Mouse (Mus musculus) neural tube, embryonic 14.5 days (tissue): Measurements from ENCODE around the gene Wbp2. TPM values are rescaled to one million over a fixed set of nuclear protein-coding genes. Genes with fewer than 3 reads are reported as not detected.

Experiments used
- ATAC-seq: fragments of 200-750 bp; cut with Nextera tagmentation; 2 replicates; pipeline ENCODE4 v1.8.0; 2017; ENCODE audit warnings: low read depth, mild to moderate bottlenecking, moderate TSS enrichment, moderate library complexity
- H3K27ac ChIP-seq: fragments of 300-500 bp; sonication (generic); 2 replicates; pipeline ENCODE4 v1.5.1; 2014; ENCODE audit warnings: low read depth, mild to moderate bottlenecking, control low read depth, low read length, moderate library complexity, mixed read lengths
- H3K27me3 ChIP-seq: fragments of 300-500 bp; sonication (generic); 2 replicates; pipeline ENCODE4 v1.6.1; 2014; ENCODE audit warnings: low read length; ENCODE audit not compliant: control insufficient read depth, insufficient read depth
- H3K36me3 ChIP-seq: fragments of 300-500 bp; sonication (generic); 2 replicates; pipeline ENCODE4 v1.6.1; 2014; ENCODE audit warnings: low read length, mixed read lengths; ENCODE audit not compliant: control insufficient read depth, insufficient read depth
- H3K4me1 ChIP-seq: fragments of 300-500 bp; sonication (generic); 2 replicates; pipeline ENCODE4 v1.6.1; 2014; ENCODE audit warnings: low read length; ENCODE audit not compliant: control insufficient read depth, insufficient read depth
- H3K4me2 ChIP-seq: fragments of 300-500 bp; sonication (generic); 2 replicates; pipeline ENCODE4 v1.6.1; 2014; ENCODE audit warnings: mild to moderate bottlenecking, low read depth, low read length, control low read depth
- H3K4me3 ChIP-seq: fragments of 300-500 bp; sonication (generic); 2 replicates; pipeline ENCODE4 v1.5.1; 2014; ENCODE audit warnings: low read depth, low read length, control low read depth, mixed read lengths
- H3K9ac ChIP-seq: fragments of 300-500 bp; sonication (generic); replicated peaks from 2 replicates; pipeline ENCODE4 v1.6.1; 2014; ENCODE audit warnings: low read depth, mild to moderate bottlenecking, control low read depth, low read length, mixed read lengths
- H3K9me3 ChIP-seq: fragments of 300-500 bp; sonication (generic); 2 replicates; pipeline ENCODE4 v1.6.1; 2016; ENCODE audit warnings: low read length; ENCODE audit not compliant: control insufficient read depth
- WGBS: fragments of 180-500 bp; shearing (Covaris S2); extraction: QIAGEN DNeasy Blood & Tissue Kit; methylation state at CpG from one replicate; pipeline ENCODE4 v1.1.7; 2014; 5-methylcytosine and 5-hydroxymethylcytosine counted together
- polyA plus RNA-seq: library from polyadenylated mRNA; unstranded; fragments of >200 nt; fragmentation: Nextera tagmentation; extraction: Ambion mirVana; gene quantifications from 2 replicates; pipeline ENCODE4 v1.2.1, GENCODE M21; 2014

Gene Wbp2
- polyA plus RNA-seq, 1 experiment from 2014 or later: 177 TPM

GRCm38 (mm10) chr11:116062521-116062920 is 24.3 kb downstream of the Wbp2 start:
- Histone ChIP-seq H3K9ac (no peak overlapping the region), H3K4me1 (no peaks in the 10 kb centered on the region), H3K36me3 (peaks cover 39% of the 10 kb centered on the region), H3K27me3 (no peaks in the 10 kb centered on the region), H3K4me2 (no peak overlapping the region), H3K4me3 (no peak overlapping the region), H3K27ac (no peak overlapping the region), H3K9me3 (no peaks in the 10 kb centered on the region)
- 51% methylated on average over 8 of the region's 8 CpGs for WGBS
- no peak for ATAC-seq

- peaks cover 46% of the 10 kb centered on the region for H3K36me3 ChIP-seq
- H3K4me3 ChIP-seq: no peak overlapping the region
- no peak overlapping the region for H3K4me2 ChIP-seq
- no peak for ATAC-seq
- H3K27me3 ChIP-seq: no peaks in the 10 kb centered on the region
- no peaks in the 10 kb centered on the region for H3K4me1 ChIP-seq
- no peak overlapping the region for H3K27ac ChIP-seq
- WGBS: 87% methylated on average over 13 of the region's 13 CpGs
- H3K9ac ChIP-seq: no peak overlapping the region
- H3K9me3 ChIP-seq: no peaks in the 10 kb centered on the region
Measured at GRCm38 (mm10) chr11:116061641-116062415, 25.0 kb downstream of the Wbp2 start.

GRCm38 (mm10) chr11:116060596-116060995 is 26.2 kb downstream of the Wbp2 start:
- Histone ChIP-seq H3K4me2 (no peak overlapping the region), H3K9me3 (no peaks in the 10 kb centered on the region), H3K27ac (no peak overlapping the region), H3K27me3 (no peaks in the 10 kb centered on the region), H3K4me3 (no peak overlapping the region), H3K9ac (no peak overlapping the region), H3K36me3 (peaks cover 58% of the 10 kb centered on the region), H3K4me1 (no peaks in the 10 kb centered on the region)
- 93% methylated on average over 9 of the region's 9 CpGs for WGBS
- ATAC-seq: no peak

- Histone ChIP-seq H3K4me3 (no peak overlapping the region), H3K36me3 (peaks cover 67% of the 10 kb centered on the region), H3K9ac (no peak overlapping the region), H3K9me3 (no peaks in the 10 kb centered on the region), H3K4me1 (no peaks in the 10 kb centered on the region), H3K27ac (no peak overlapping the region), H3K27me3 (no peaks in the 10 kb centered on the region), H3K4me2 (no peak overlapping the region)
- WGBS: 97% methylated on average over 11 of the region's 11 CpGs
- ATAC-seq: no peak
Measured at GRCm38 (mm10) chr11:116059691-116060025, 27.1 kb downstream of the Wbp2 start.

GRCm38 (mm10) chr11:116058868-116059690 is 27.7 kb downstream of the Wbp2 start:
- H3K27ac ChIP-seq: no peak overlapping the region
- H3K9ac ChIP-seq: no peak overlapping the region
- H3K9me3 ChIP-seq: no peaks in the 10 kb centered on the region
- no peak overlapping the region for H3K4me3 ChIP-seq
- ATAC-seq: no peak
- no peaks in the 10 kb centered on the region for H3K27me3 ChIP-seq
- no peak overlapping the region for H3K4me2 ChIP-seq
- H3K4me1 ChIP-seq: no peaks in the 10 kb centered on the region
- WGBS: 93% methylated on average over 17 of the region's 17 CpGs
- peaks cover 67% of the 10 kb centered on the region for H3K36me3 ChIP-seq

- 85% methylated on average over 12 of the region's 12 CpGs for WGBS
- peaks cover 74% of the 10 kb centered on the region for H3K36me3 ChIP-seq
- H3K4me2 ChIP-seq: no peak overlapping the region
- H3K9ac ChIP-seq: no peak overlapping the region
- H3K9me3 ChIP-seq: no peaks in the 10 kb centered on the region
- H3K4me1 ChIP-seq: no peaks in the 10 kb centered on the region
- H3K27ac ChIP-seq: no peak overlapping the region
- ATAC-seq: no peak
- H3K4me3 ChIP-seq: no peak overlapping the region
- H3K27me3 ChIP-seq: no peaks in the 10 kb centered on the region
Measured at GRCm38 (mm10) chr11:116058022-116058614, 28.7 kb downstream of the Wbp2 start.

GRCm38 (mm10) chr11:116057237-116057881 is 29.4 kb downstream of the Wbp2 start:
- Histone ChIP-seq H3K27ac (no peak overlapping the region), H3K4me2 (no peak overlapping the region), H3K9ac (no peak overlapping the region), H3K9me3 (no peaks in the 10 kb centered on the region), H3K4me1 (no peaks in the 10 kb centered on the region), H3K4me3 (no peak overlapping the region), H3K27me3 (no peaks in the 10 kb centered on the region), H3K36me3 (peaks cover 79% of the 10 kb centered on the region)
- 89% methylated on average over 4 of the region's 4 CpGs for WGBS
- ATAC-seq: no peak

GRCm38 (mm10) chr11:116055873-116056272 is 30.9 kb downstream of the Wbp2 start:
- H3K27me3 ChIP-seq: no peaks in the 10 kb centered on the region
- no peak overlapping the region for H3K4me2 ChIP-seq
- no peak for ATAC-seq
- no peak overlapping the region for H3K4me3 ChIP-seq
- peaks cover 75% of the 10 kb centered on the region for H3K36me3 ChIP-seq
- no peak overlapping the region for H3K27ac ChIP-seq
- 96% methylated on average over 11 of the region's 11 CpGs for WGBS
- H3K4me1 ChIP-seq: no peaks in the 10 kb centered on the region
- no peak overlapping the region for H3K9ac ChIP-seq
- H3K9me3 ChIP-seq: no peaks in the 10 kb centered on the region
